Mouse (Mus musculus) neural tube, embryonic 15.5 days (tissue): ENCODE data around the gene Tpx2. TPM values are rescaled to one million over a fixed set of nuclear protein-coding genes. Genes with fewer than 3 reads are reported as not detected.

ENCODE experiments used
- ATAC-seq: fragments of 200-750 bp; cut with Nextera tagmentation; 2 replicates; pipeline ENCODE4 v1.8.0; 2017; ENCODE audit warnings: mild to moderate bottlenecking, moderate TSS enrichment, moderate library complexity; ENCODE audit not compliant: low FRiP score
- H3K27ac ChIP-seq: fragments of 300-500 bp; sonication (generic); replicated peaks from 2 replicates; pipeline ENCODE4 v1.5.1; 2015; ENCODE audit warnings: mild to moderate bottlenecking, inconsistent platforms
- H3K27me3 ChIP-seq: fragments of 300-500 bp; sonication (generic); replicated peaks from 2 replicates; pipeline ENCODE4 v1.6.1; 2015; ENCODE audit warnings: inconsistent platforms
- H3K36me3 ChIP-seq: fragments of 300-500 bp; sonication (generic); 2 replicates; pipeline ENCODE4 v1.6.1; 2015; ENCODE audit warnings: inconsistent platforms
- H3K4me1 ChIP-seq: fragments of 300-500 bp; sonication (generic); 2 replicates; pipeline ENCODE4 v1.6.1; 2015; ENCODE audit warnings: inconsistent platforms
- H3K4me2 ChIP-seq: fragments of 300-500 bp; sonication (generic); 2 replicates; pipeline ENCODE4 v1.6.1; 2015; ENCODE audit warnings: inconsistent platforms, mild to moderate bottlenecking, moderate library complexity
- H3K4me3 ChIP-seq: fragments of 300-500 bp; sonication (generic); replicated peaks from 2 replicates; pipeline ENCODE4 v1.5.1; 2015; ENCODE audit warnings: mild to moderate bottlenecking, inconsistent platforms
- H3K9ac ChIP-seq: fragments of 300-500 bp; sonication (generic); replicated peaks from 2 replicates; pipeline ENCODE4 v1.6.1; 2015; ENCODE audit warnings: mild to moderate bottlenecking, inconsistent platforms
- H3K9me3 ChIP-seq: fragments of 300-500 bp; sonication (generic); replicated peaks from 2 replicates; pipeline ENCODE4 v1.6.1; 2016; ENCODE audit warnings: inconsistent platforms
- WGBS: fragments of 180-500 bp; shearing (Covaris S2); methylation state at CpG from one replicate; pipeline ENCODE4 v1.1.7; 2015; ENCODE audit warnings: mixed read lengths; 5-methylcytosine and 5-hydroxymethylcytosine counted together
- polyA plus RNA-seq: library from polyadenylated mRNA; unstranded; fragments of >200 nt; fragmentation: Nextera tagmentation; extraction: Ambion mirVana; gene quantifications from 2 replicates; pipeline ENCODE4 v1.2.1, GENCODE M21; 2015

Tpx2 gene
- polyA plus RNA-seq, 1 experiment from 2014 or later, result 11.1 TPM

GRCm38 (mm10) chr2:152884101-152884645, 36.4 kb downstream of the Tpx2 start:
- H3K4me2 ChIP-seq, result no peak overlapping the region
- H3K4me3 ChIP-seq, result no peak overlapping the region
- no peaks in the 10 kb centered on the region for H3K27me3 ChIP-seq
- no peak overlapping the region for H3K27ac ChIP-seq
- no peaks in the 10 kb centered on the region for H3K4me1 ChIP-seq
- 97% methylated on average over 6 of the region's 6 CpGs for WGBS
- no peak for ATAC-seq
- no peaks in the 10 kb centered on the region for H3K36me3 ChIP-seq
- no peak overlapping the region for H3K9ac ChIP-seq
- H3K9me3 ChIP-seq, result no peaks in the 10 kb centered on the region

DNA sequence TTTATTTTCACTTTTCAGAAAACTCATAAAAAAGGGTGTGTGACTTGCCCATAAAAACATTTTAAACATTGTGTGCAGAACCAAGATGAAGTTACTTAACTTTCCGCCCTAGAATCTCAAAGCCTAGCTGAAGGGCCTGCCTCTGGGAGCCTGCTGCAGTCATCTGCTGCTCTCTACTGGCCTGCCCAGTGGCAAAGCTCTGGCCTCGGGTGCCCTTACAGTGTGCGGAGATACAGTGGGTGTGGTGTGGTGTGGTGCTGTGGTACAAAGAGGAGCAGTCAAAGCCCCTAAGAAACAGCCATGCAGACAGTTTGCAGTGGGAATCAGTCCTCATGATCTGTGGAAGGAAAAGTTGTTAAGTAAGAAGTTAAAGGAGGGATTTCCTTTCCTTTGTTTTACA, 39.5 kb downstream of the Tpx2 start:
- ATAC-seq, result no peak
- 97% methylated on average over 3 of the region's 3 CpGs for WGBS
- Histone ChIP-seq H3K27me3 (no peaks in the 10 kb centered on the region), H3K4me3 (no peak overlapping the region), H3K4me2 (no peak overlapping the region), H3K9ac (no peak overlapping the region), H3K27ac (no peak overlapping the region), H3K36me3 (no peaks in the 10 kb centered on the region), H3K9me3 (no peaks in the 10 kb centered on the region), H3K4me1 (no peaks in the 10 kb centered on the region)

DNA sequence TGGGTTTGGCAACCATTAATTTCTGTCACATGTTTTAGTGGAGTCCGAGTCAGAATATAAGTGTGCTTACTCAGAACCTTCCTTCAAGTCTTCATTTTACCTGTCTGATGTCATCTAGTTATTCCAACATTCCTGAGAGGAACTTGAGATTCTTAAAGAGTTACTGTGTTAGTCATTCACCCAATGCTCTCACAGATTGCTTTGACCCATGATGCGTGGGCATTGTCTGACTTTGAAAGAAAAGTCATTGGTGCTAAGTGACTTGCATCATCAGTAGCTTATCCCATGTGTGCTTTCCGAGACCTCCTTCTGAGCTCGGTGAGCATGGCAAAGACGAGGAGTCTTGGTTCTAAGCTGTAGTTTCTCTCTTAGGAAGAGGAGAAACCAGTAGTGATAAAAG, 41.0 kb downstream of the Tpx2 start:
- Histone ChIP-seq H3K4me3 (no peak overlapping the region), H3K36me3 (no peaks in the 10 kb centered on the region), H3K4me2 (no peak overlapping the region), H3K9me3 (no peaks in the 10 kb centered on the region), H3K27me3 (no peaks in the 10 kb centered on the region), H3K27ac (no peak overlapping the region), H3K4me1 (no peaks in the 10 kb centered on the region), H3K9ac (no peak overlapping the region)
- WGBS, result 89% methylated on average over 5 of the region's 5 CpGs
- no peak for ATAC-seq

- WGBS, result 89% methylated on average over 9 of the region's 9 CpGs
- Histone ChIP-seq H3K36me3 (no peaks in the 10 kb centered on the region), H3K9me3 (no peaks in the 10 kb centered on the region), H3K4me3 (no peak overlapping the region), H3K4me1 (no peaks in the 10 kb centered on the region), H3K27ac (no peak overlapping the region), H3K4me2 (no peak overlapping the region), H3K9ac (no peak overlapping the region), H3K27me3 (no peaks in the 10 kb centered on the region)
- no peak for ATAC-seq
These were observed 48.1 kb downstream of the Tpx2 start for GRCm38 (mm10) chr2:152895834-152896233.

DNA sequence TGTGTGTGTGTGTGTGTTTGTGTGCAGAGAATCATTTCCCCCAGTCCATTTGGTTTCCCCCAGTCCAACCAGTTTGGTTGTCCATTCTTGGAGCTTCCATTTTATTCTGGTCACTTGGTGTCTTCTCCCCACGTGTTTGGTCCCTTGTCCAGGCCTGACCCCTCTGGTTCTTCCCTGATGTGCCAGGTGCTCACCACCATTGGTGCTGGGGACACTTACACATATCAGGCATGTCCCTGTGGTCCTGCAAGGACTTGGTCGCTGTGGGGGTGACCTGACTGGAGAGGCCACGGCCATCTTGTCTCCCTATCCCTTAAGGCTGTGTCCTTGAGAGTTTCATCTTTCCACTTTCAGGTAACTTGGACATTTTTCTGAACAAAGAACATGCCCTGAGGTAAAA, 49.2 kb downstream of the Tpx2 start:
- H3K4me3 ChIP-seq, result no peak overlapping the region
- H3K27ac ChIP-seq, result no peak overlapping the region
- no peaks in the 10 kb centered on the region for H3K4me1 ChIP-seq
- H3K4me2 ChIP-seq, result no peak overlapping the region
- WGBS, result 85% methylated on average over 3 of the region's 3 CpGs
- no peaks in the 10 kb centered on the region for H3K36me3 ChIP-seq
- no peaks in the 10 kb centered on the region for H3K9me3 ChIP-seq
- ATAC-seq, result no peak
- no peaks in the 10 kb centered on the region for H3K27me3 ChIP-seq
- H3K9ac ChIP-seq, result no peak overlapping the region

DNA sequence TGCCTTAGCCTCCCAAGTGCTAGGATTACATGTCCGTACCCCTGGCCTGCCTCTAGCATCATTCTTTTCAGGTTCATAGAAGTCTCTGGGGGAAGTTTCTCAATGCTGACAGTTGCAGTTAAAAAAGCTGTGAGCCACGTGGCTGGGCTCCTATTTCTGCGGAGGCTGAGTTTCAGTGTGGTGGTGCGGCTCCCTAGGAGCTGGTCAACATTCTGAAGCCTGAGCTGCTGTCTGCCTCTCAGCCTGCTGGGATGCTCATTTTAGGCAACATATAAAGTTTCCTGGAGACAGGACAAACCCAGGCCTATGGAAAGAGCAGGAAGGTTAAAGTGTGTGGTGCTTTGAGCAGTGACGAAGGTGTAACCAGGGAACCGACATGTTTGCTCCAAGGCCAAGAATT, 51.2 kb downstream of the Tpx2 start:
- ATAC-seq, result no peak
- WGBS, result 73% methylated on average over 6 of the region's 6 CpGs

DNA sequence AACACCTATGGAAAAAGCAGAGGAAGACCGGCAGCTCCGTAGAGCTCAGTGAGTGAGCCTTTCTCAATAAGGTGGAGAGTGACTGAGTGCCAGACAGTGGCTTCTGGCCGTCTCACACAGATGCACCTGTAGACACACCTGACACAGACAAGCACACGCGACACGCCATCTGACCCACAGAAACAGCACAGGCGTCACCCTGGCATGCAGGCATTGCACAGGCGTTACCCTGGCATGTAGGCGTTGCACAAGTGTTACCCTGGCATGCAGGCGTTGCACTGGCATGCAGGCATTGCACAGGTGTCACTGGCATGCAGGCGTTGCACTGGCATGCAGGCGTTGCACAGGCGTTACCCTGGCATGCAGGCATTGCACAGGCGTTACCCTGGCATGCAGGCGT, 53.5 kb downstream of the Tpx2 start:
- H3K4me2 ChIP-seq, result no peak overlapping the region
- H3K9ac ChIP-seq, result no peak overlapping the region
- no peaks in the 10 kb centered on the region for H3K9me3 ChIP-seq
- no peaks in the 10 kb centered on the region; the same call in 1 of the 2 replicates for H3K4me1 ChIP-seq
- no peaks in the 10 kb centered on the region for H3K27me3 ChIP-seq
- WGBS, result 94% methylated on average over 15 of the region's 15 CpGs
- H3K36me3 ChIP-seq, result no peaks in the 10 kb centered on the region
- ATAC-seq, result no peak
- no peak overlapping the region for H3K27ac ChIP-seq
- no peak overlapping the region for H3K4me3 ChIP-seq

More for the DNA sequence above, 51.2 kb downstream of the Tpx2 start:
- H3K9ac ChIP-seq, result no peak overlapping the region
- no peak overlapping the region for H3K4me3 ChIP-seq
- H3K27ac ChIP-seq, result no peak overlapping the region
- no peaks in the 10 kb centered on the region for H3K27me3 ChIP-seq
- H3K4me1 ChIP-seq, result no peaks in the 10 kb centered on the region
- no peaks in the 10 kb centered on the region for H3K36me3 ChIP-seq
- no peak overlapping the region for H3K4me2 ChIP-seq
- no peaks in the 10 kb centered on the region for H3K9me3 ChIP-seq

GRCm38 (mm10) chr2:152902658-152903057, 54.9 kb downstream of the Tpx2 start:
- Histone ChIP-seq H3K9ac (no peak overlapping the region), H3K36me3 (no peaks in the 10 kb centered on the region), H3K27me3 (no peaks in the 10 kb centered on the region), H3K9me3 (no peaks in the 10 kb centered on the region), H3K4me1 (peaks cover 4% of the 10 kb centered on the region), H3K4me3 (no peak overlapping the region), H3K4me2 (no peak overlapping the region), H3K27ac (no peak overlapping the region)
- no peak for ATAC-seq
- 31% methylated on average over 3 of the region's 3 CpGs for WGBS

DNA sequence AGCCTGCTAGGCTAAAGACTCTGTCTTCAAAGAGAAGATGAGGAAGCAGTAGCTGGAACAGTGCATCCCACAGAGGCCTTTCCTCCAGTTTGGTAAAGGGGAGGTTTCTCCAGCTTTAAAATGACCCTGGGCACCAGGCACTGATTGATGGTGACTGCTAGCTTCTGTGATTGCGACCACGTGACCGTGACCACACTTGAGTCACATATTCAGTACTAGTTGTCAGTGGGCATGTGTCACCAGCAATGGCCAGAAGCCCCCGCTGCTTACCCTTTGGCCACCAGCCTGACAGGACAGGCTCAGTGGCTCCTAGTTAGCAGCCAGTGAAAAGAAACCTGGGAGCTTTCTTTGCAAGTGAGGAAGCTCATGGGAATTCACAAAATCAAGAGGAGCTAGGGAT, 55.8 kb downstream of the Tpx2 start:
- no peak for ATAC-seq
- no peaks in the 10 kb centered on the region for H3K36me3 ChIP-seq
- no peak overlapping the region for H3K27ac ChIP-seq
- no peak overlapping the region for H3K4me3 ChIP-seq
- H3K4me2 ChIP-seq, result no peak overlapping the region
- 68% methylated on average over 4 of the region's 4 CpGs for WGBS
- no peak overlapping the region for H3K9ac ChIP-seq
- H3K4me1 ChIP-seq, result peaks cover 4% of the 10 kb centered on the region
- H3K9me3 ChIP-seq, result no peaks in the 10 kb centered on the region
- no peaks in the 10 kb centered on the region for H3K27me3 ChIP-seq

DNA sequence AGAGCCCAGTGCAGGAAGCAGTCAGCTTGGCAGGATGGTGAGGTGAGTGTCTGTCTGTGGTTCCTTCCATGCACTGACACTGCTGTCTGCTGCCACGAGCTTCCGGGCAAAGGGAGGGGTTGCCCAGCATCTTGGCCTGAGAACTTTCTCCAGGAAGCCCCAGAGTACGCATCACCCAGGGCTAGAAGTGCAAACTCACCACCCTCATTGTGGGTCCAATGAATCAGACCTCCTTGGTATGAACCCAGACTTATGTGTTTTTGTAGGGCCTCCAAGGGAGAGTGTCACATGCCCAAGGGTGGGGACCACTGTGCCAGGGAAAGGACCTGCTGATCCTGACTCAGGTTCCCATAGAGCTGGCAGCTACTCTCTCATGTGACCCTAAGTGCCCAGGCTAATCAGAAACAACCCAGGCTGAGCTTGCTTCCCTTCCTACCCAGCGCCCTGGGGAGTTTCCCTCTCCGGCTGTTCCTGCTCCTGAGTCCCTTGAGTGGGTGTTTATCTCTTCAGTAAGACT, 56.4 kb downstream of the Tpx2 start:
- Histone ChIP-seq H3K9me3 (no peaks in the 10 kb centered on the region), H3K9ac (no peak overlapping the region), H3K4me2 (no peak overlapping the region), H3K4me1 (peaks cover 4% of the 10 kb centered on the region), H3K4me3 (no peak overlapping the region), H3K36me3 (no peaks in the 10 kb centered on the region), H3K27me3 (no peaks in the 10 kb centered on the region), H3K27ac (no peak overlapping the region)
- WGBS, result 73% methylated on average over 5 of the region's 5 CpGs
- ATAC-seq, result no peak

DNA sequence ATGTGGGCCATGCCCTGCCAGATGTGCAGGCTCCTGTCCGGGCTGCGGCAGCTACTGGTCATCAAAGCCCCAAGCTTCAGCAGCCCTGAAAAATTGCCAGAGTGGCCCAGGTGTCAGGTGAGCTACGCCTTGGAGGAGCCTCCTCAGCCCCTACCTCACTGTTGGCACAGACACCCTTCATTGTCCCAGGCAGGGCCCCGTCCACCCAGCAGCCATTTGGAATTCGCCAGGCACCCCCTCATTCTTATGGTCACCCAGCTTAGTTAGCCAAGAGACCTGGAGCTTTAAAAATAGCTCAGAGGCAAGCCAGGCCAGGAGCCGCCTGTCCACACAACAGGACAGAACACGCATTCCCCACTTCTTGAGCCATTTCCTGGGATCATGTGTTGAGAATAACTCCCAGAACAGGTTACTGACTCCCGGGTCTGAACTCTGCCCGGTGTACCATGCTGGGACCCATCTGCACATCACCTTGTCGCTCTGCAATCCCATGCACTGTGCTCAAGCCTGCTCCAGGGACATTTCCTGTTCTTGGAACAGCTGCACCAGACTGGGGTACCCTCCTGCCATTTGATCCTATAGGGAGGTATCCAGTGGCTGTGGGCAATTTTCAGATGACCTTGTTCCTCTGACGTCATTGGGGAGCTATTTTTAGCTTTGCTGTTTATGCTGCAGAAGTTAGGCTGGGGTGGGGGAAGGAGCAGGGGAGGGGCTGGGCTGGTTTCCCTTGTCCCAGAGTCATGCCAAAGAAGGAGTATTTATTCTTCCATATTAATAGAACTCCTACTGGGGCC, 57.5 kb downstream of the Tpx2 start:
- H3K4me3 ChIP-seq, result no peak overlapping the region
- WGBS, result 74% methylated on average over 11 of the region's 11 CpGs
- ATAC-seq, result no peak

GRCm38 (mm10) chr2:152906274-152907037, 58.7 kb downstream of the Tpx2 start:
- no peak for ATAC-seq
- no peak overlapping the region for H3K4me2 ChIP-seq
- H3K27me3 ChIP-seq, result peaks cover 16% of the 10 kb centered on the region
- no peak overlapping the region for H3K4me3 ChIP-seq
- H3K9me3 ChIP-seq, result no peaks in the 10 kb centered on the region
- no peak overlapping the region for H3K27ac ChIP-seq
- H3K4me1 ChIP-seq, result peaks cover 4% of the 10 kb centered on the region
- WGBS, result 65% methylated on average over 9 of the region's 9 CpGs
- no peaks in the 10 kb centered on the region for H3K36me3 ChIP-seq
- H3K9ac ChIP-seq, result no peak overlapping the region

More for the DNA sequence above, 57.5 kb downstream of the Tpx2 start:
- Histone ChIP-seq H3K9me3 (no peaks in the 10 kb centered on the region), H3K4me1 (peaks cover 4% of the 10 kb centered on the region), H3K9ac (no peak overlapping the region), H3K4me2 (no peak overlapping the region), H3K36me3 (no peaks in the 10 kb centered on the region), H3K27ac (no peak overlapping the region), H3K27me3 (peaks cover 5% of the 10 kb centered on the region)
